Mouse (Mus musculus) gonadal fat pad, adult 2 months (tissue): ENCODE data around the gene Gm43518. TPM values are rescaled to one million over a fixed set of nuclear protein-coding genes. Genes with fewer than 3 reads are reported as not detected.

Experiments
- DNase-seq: peaks from one replicate; pipeline ENCODE4 v3.0.0-alpha.2; 2012; ENCODE audit warnings: low read depth
- polyA plus RNA-seq: library from polyadenylated mRNA; depleted of rRNA; stranded (reverse); fragments of >200 nt; gene quantifications from 2 replicates; pipeline ENCODE4 v1.2.3, GENCODE M21; 2012; rRNA removed

Gm43518 gene
- 2.1 and 2.6 TPM in 2 replicates for polyA plus RNA-seq

DNA sequence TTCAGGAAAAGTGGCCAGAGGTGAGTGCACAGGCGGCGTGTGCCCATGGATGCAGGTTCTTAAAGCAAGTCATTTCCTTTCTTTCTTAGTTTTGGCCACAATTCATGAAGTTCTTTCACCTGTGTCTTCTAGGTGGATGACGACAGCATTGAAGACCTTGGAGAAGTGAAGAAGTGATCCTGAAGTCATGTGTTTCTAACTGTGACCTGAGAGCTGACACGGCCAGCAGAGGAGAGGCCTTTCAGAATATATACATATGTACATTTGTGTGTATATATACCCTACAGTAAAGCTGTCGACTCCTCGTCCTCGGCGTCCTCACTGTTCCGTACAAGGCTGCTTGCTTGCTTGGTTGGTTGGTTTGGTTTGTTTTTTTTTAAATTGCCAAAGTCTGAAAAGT is at the start of gene Gm43518:
Gene Gm43518, plus strand, starts transcription at position 301 of the 400 bp plus-strand sequence.
- no peak for DNase-seq

DNA sequence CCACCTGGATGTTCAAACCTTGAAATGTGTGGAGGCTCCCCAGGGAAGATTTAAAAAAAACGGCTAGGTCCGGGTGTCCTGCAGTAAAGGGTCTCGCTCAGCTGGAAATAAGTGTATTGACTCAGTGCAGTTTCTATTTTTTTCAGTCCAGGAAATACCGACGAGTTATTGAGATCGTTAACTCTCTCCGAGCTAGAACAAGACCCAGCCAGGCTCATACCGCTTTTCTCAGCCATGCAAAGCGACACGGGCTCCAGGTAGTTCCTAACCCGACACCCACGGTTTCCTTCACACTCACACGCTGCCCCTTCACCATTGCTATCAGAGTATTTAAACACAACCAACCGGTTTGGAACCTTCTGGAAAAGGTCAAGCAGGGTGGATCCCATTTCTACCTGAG is 49.2 kb upstream of the Gm43518 start:
- no peak for DNase-seq

DNA sequence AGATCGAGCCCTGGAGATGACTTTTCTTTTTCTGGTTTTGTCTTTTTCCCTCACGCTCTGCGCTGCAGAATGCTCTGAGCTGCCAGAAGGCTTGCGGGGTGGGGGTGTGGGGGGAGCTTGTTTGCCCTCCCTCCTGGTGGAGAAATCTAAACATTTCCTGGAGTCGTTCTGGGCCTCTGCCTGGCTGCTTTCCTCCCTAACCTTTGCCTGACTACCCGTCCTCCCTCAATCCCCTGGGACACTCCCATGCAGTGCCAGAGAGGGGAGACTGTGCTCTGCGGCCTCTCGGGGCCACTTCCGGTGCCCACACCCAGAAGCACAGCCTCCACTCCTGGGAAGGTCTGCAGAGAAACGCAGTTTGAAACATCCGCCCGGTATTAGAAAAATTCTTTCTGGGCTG is 47.3 kb upstream of the Gm43518 start, which contains the start of gene Hcar1:
Gene Hcar1, minus strand, starts transcription at position 93 of the 400 bp plus-strand sequence.
- no peak for DNase-seq

DNA sequence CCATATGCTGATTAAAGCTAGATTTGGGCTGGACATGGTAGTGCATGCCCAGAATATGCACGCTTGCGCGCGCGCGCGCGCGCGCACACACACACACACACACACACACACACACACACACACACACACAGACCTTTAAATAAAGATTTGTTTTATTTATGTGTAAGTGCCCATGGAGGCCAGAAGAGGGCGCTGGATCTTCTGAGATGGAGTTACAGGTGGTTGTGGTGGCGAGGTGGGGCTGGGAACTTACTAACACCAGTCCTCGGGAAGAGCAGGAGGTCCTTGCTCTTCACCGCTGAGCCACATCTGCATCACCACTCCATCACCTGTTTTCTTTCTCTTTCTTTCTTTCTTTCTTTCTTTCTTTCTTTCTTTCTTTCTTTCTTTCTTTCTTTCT is 46.4 kb upstream of the Gm43518 start:
- no peak for DNase-seq

DNA sequence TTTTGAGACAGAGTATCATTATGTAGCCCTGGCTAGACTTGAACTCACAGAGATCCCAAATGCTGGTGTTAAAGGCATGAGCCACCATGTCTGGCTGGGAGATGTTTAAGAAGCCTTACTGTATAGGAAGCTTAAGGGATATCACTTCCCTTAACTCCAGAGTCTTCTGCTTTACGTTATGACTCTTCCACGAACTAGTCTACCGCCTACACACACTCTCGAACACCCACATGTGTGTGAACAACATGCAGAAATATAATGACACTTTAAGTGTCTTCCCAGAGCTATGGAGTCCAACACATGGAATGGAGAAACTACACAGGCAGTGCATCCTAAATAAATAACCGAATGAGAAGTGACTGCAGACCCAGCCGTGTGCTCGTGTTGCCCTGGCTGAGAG is 43.3 kb upstream of the Gm43518 start:
- no peak for DNase-seq

DNA sequence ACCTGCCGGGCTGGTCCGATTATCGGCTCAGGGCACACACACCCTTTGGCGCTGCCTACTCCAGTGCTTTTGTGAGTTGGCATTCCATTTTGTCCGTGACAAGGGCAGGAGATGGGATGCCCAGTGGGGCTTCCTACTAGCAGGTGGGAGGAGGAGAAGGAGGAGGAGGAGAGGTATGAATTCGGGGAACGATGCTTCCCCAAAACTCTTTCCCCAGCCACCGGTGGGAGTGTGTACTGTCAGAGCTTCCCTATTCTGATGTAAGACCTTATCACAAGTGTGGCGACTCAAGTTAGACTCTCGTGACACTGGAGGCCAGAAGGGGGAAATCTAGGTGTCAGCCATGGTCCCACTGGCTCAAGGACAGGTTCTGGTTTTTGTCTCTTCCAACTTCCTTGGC is 42.9 kb upstream of the Gm43518 start:
- DNase-seq: no peak

DNA sequence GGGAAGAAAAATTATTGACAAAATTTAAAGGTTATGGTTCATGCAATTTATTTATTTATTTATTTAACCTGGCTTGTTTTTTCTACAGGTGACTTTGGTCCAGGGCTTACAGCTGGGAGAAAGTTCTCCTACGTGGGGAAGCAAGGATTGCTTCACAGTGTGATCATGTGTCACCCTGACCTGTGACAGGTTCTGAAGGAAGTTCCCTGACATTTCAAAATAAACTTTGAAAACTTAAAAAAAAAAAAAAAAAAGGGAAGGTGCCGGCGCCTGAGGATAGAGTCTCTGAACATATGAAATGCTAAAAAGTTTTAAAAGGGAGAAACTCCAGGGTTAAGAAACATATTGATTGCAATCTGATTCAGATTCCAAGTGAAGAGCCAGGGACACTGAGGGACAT is 40.9 kb upstream of the Gm43518 start:
- DNase-seq: no peak

DNA sequence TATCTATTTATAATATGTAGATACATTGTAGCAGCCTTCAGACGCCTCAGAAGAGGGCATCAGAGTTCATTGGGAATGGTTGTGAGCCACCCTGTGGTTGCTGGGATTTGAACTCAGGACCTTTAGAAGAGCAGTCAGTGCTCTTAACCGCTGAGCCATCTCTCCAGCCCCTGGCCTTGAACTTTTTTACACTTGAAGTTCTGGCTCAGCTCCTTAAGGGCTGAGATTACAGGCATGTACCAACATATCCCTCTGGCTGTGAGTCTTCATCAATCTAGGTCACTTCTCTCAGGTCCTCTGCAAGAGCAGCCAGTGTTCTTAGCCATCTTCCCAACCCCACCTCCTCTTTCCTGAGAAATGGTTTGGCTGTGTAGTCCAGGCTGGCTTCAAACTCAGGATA is 36.9 kb upstream of the Gm43518 start:
- DNase-seq: no peak

DNA sequence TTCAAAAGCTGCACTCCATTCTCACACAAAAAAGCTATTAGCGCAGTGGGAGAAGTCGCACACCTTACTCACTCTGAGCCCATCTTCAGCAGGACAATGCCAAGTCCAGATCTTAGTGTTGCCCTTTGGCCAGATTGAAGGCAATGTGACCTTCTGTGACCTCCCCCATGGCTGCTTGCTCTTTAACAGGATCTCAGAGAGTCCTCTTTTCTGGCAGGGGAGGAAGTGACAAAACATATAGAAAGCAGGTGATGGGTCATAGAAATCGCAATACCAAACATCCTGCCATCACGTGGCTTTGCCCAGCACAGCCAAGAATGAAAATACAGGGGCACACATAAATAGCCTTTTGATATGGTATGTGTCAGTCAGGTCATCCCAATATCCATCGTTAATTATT is 36.2 kb upstream of the Gm43518 start:
- no peak for DNase-seq

DNA sequence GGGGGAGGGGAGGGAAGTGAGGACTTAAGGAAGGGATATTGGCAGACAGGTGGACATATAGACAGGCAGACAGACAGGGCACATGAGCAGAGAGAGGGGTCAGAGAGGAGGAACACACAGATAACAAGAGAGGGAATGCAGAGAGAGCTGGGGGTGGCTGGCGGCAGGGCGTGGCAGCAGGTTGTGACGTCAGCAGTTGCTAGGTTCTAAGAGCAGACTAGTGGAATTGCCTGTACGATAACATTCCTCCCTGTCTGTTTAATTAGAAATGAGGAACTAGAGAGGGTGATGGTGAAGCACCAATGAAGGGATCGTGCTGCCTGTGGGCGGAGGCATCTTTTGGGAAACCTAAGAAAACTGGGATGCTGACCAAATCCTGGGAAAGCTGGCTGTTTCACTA is 35.5 kb upstream of the Gm43518 start:
- DNase-seq: no peak

DNA sequence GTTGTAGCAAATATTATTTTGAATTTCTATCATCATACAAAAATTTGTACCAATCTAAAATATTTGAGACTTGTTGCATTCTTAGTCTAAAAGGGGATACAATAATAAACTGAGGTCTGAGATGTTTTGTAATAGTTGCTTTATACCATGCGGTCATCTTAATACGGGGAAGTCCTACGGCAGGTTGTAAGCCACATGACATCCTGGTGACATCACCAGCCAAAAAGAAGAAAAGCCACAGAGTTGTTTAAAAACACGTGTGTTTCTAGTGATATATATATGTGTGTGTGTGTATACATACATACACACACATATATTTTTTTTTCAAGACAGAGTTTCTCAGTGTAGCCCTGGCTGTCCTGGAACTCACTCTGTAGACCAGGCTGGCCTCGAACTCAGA is 33.7 kb upstream of the Gm43518 start:
- no peak for DNase-seq

DNA sequence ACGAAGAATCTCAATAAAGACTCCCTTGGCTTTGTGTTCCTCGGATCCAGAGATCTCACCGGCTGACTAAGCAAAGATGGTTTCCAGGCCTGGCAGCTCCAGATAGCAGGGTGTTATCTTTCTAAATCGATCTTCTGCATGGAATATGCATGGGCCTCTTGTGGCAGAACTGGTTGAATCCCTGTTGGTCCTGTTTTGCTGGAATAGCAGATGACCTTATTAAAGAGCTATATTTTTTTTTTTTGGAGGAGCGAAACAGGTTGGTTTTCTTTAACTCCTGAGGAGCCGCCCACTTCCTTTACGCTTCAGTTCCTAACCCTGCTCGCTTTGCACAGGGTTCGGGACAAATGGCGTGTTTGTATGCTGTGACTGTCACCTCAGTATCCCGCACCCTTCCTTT is 30.8 kb upstream of the Gm43518 start:
- peak; percentile 64 for DNase-seq

DNA sequence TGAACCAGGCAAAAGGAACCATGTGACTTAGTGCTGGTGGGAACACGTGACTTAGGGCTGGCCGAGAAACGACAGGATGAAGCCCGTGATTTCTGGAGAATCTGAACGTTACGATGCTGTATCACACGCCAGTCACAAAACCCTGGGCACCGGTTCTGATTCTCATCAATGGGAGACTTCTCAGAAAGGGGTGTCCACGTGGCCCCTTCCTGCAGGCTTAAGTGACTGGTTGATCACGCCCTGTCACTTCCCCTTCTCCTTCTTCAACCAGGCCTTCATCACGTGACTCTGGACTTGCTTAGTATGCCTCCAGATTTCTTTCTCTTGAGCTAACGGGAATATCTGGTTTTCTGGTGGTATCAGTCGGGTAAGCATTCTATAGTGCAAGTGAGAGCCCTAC is 29.9 kb upstream of the Gm43518 start:
- DNase-seq: no peak

DNA sequence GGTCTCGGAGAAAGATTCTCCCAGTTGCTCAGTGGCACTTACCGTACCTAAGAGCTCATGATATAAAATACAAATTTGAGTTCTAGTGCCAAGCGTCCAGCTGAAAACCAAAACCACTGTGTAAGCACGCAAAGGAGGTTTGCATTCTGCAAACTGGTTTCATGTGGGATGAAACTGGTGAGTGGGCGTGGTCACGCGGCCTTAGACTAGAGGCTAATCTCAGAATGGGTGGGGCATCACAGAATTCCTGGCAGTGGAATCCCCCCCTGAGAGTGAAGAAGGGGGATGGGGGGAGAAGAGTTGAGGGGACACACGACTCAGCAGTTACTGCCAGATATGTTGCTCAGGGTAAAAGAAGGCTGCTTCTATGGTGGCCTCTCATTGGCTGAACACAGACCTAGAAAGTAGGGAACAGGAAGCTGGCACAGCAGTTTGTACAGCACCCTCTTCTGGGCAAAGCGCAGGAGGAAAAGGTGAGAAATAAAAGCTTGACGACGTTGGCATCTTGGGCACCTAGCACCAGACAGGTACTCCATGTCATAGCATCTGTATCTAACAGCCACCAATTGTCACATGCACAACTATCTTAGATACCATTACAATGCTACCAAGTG is 23.1 kb upstream of the Gm43518 start:
- no peak for DNase-seq

DNA sequence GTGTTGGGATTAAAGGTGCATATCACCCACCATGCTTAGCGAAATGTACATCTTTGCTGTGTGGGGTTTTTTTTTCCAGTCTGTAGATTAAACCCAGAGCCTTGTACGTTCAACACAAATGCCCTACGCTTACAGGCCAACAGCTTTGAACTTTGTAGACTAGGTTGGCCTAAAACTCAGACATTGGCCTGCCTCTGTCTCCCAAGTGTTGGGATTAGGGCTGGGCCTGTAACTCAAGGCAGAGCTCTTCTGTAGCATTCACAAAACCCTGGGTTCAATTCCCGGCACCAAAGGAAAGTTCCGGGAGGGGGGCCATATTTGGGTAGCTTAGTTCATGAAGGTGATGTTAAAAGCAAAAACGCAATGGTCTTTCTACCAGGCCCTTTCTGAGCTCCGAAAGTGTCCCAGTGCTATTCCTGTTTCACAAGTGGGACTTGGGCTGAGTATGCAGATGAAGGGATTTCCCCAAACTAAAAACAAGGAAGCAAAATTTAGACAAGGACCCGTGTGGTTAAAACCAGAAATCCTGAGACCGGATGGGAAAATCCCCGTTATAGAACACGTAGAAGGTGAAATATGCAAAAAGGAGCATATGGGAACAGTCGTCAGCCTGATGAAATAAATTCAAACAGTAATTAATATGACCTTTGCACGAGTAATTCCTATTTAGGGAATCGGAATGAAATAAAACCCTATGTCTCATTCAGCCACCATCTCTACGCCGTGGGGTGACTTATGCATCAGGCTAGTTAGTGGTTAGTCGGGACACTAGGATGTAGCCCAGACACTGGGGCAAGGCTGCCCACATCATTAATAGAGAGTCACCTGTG is 20.9 kb upstream of the Gm43518 start:
- DNase-seq: no peak

DNA sequence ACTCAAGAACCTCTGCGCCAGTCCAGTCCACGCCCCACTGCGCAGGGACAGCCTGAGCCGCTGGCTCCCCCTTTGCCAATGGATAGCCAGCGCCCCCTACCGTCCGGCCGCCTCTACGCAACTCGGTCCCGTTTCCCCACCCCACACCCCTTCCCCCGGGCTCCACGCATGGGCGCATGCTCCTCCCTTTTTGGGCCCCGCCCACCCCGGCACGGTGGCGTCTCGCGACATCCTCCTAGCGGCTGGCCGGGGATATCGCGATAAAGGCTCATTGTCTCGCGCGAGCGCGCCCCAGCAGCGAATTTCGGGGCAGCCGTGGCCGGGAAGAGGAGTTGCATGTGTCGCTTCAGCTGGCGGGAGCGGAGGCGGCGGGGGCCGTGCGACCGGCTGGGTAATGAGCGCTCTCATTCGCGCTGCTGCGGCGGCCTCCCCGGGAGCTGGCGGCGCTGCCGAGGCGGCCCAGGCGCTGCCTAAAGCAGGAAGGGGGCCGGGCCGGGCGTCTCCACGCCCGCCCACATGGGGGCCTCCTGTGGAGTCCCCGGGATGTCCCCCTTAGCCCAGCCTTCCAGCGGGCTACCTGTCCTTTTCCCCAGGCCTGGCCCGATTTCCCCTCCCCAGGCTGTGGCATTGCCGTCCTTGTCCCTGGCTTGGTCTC is 20.1 kb upstream of the Gm43518 start, which contains the start of gene Denr:
Gene Denr, plus strand, starts transcription at position 200 of the 655 bp plus-strand sequence.
- no peak for DNase-seq

DNA sequence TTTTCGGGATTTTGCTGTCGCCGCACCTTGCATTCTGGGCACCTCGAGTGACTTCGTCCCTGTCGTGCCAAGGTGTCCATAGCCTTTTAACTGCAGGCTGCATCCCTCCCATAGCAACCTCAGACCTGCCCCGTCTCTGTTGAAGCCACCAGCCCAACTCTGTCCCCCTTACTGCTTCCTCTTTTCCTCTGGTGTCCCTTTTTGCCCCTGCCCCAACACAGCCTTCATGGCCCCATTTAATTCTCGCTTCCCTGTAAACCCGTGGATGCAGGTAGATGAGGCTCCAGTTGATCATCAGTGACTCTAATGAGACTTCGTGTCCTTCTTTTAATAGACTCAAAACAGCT is 19.6 kb upstream of the Gm43518 start:
- no peak for DNase-seq

DNA sequence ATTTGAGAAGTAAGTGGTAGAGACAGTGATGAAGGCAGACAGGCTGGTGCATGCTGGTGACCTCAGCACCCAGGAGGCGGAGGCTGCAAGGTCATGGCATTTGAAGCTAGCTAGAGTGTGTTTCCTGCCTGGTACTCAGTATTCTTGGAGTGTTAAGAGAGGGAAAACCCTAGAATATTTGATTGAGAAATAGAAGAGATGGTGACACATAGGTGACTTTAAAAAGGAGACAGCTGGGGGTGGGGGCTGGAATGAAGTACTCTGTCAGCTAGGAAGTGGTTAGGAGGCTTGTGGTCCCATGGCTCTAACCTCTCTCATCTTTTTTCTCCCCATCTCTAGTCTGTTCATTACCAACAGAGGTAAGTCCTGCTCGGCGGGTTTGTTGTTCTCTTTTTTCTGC is 12.4 kb upstream of the Gm43518 start:
- no peak for DNase-seq

DNA sequence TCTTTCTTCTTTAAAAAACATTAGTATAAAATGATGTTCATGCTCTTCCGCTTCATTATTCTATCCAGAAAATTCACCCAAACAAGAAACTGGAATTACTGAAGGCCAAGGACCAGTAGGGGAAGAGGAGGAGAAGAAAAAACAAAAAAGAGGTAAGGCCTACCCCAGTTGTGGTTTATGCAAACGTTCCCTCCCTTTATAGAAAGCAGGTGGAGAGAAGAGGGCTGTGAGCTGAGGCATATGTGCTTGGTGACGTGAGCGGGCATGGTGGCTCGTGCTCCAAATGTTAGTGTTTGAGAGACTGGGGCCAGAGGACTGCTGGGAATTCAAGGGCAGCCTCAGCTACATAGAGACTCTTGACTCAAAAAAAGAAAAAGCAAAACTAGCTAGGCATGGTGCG is 5.1 kb upstream of the Gm43518 start:
- DNase-seq: no peak

DNA sequence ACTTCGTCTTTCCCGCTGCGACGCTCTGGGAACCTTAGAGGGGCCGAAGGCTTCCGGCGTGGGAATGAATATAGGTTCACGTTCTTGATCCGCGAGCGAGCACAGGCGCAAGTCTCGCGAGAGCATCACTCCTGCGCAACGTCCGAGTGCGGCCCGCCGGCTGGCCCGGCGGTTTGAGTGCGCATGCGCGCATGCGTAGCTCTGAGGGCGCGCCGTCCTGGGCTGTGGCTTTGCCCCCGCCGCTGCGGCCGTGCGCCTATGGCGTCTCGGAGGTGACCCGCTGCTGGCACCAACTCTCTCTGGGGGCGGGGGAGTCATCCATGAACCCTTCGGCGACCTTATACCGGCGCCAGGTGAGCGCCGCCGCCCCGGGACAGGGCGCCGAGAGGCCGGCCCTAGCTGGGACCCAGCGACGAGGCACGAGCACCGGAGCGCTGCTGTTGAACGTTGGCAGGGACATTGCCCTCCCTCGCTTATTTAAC is 3.3 kb downstream of the Gm43518 start, which contains the start of gene Ccdc62:
Gene Ccdc62, plus strand, starts transcription at position 172 of the 482 bp plus-strand sequence.
- peak; percentile 46 for DNase-seq

DNA sequence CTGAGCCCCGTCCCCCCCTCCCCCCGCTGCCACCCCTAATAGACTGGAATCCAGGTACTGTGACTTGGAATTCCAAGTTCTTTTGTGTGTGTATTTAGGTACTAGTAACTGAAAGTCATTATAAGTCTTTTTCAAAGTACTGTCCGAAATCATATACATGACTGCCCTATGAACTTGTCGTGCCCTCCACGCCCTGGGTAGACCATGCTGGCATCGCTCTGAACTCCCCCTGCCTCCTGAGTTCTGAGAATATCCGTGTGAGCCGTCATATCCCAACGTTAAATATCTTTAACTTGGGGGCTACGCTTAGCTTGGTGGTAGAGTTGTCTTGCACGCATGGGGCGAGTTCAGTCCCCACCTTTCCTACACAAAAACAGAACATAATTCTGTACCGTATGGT is 3.9 kb downstream of the Gm43518 start:
- DNase-seq: no peak

DNA sequence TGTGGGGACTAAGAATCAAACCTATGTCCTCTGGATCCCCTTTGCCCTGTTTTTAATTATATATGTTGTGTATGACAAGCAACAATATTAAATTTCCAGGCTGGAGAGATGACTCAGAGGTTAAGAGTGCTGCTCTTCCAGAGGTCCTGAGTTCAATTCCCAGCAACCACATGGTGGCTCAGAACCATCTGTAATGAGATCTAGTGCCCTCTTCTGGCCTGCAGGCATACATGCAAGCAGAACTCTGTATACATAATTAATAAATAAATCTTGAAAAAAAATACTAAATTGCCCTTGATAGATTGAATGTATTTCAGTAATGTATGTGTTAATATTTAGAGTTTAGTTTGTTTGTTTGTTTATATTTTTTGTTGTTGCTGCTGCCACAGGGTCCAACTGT is 5.7 kb downstream of the Gm43518 start:
- DNase-seq: no peak

DNA sequence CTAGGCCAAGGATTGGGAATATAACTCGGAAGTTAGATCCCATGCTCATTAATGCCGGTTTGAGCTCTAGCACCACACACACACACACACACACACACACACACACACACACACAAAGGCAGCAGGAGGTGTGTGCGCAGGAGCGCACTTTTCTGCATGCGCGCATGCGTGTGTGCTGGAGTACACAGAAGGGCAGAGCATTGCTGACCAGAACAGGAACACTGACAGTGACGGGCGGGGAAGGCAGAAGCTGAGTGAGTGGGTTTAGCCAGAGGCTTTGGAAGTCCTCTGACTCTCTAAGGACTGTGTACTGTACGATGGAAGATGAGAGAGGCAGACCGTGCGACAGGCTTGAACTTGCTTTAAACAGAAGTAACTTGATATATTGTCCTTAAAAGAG is 6.3 kb downstream of the Gm43518 start:
- DNase-seq: no peak
